Mouse (Mus musculus) forebrain, embryonic 15.5 days (tissue): Measurements from ENCODE around the gene Wnk1. TPM values are rescaled to one million over a fixed set of nuclear protein-coding genes. Genes with fewer than 3 reads are reported as not detected.
A peak's percentile ranks its signal among the peaks of the same experiment; 100 is the strongest.
"Not testable (repeated sequence)": the region's sequence is repeated elsewhere in the genome, so short reads cannot be mapped to it uniquely, and the experiment has no call there.

Source experiments
- ATAC-seq: fragments of 200-750 bp; cut with Nextera tagmentation; replicated peaks from 2 replicates; pipeline ENCODE4 v1.8.0; 2017; ENCODE audit warnings: mild to moderate bottlenecking, moderate TSS enrichment, moderate library complexity
- H3K27ac ChIP-seq: fragments of 300-500 bp; sonication (generic); replicated peaks from 2 replicates; pipeline ENCODE4 v1.5.1; 2015; ENCODE audit warnings: mild to moderate bottlenecking, inconsistent platforms
- H3K27me3 ChIP-seq: fragments of 300-500 bp; sonication (generic); 2 replicates; pipeline ENCODE4 v1.6.1; 2015; ENCODE audit warnings: inconsistent platforms
- H3K36me3 ChIP-seq: fragments of 300-500 bp; sonication (generic); 2 replicates; pipeline ENCODE4 v1.6.1; 2015; ENCODE audit warnings: mild to moderate bottlenecking, inconsistent platforms
- H3K4me1 ChIP-seq: fragments of 300-500 bp; sonication (generic); 2 replicates; pipeline ENCODE4 v1.6.1; 2015; ENCODE audit warnings: inconsistent platforms
- H3K4me2 ChIP-seq: fragments of 300-500 bp; sonication (generic); replicated peaks from 2 replicates; pipeline ENCODE4 v1.6.1; 2015; ENCODE audit warnings: mild to moderate bottlenecking, inconsistent platforms
- H3K4me3 ChIP-seq: fragments of 300-500 bp; sonication (generic); 2 replicates; pipeline ENCODE4 v1.5.1; 2015; ENCODE audit warnings: mild to moderate bottlenecking, inconsistent platforms
- H3K9ac ChIP-seq: fragments of 300-500 bp; sonication (generic); replicated peaks from 2 replicates; pipeline ENCODE4 v1.6.1; 2015; ENCODE audit warnings: mild to moderate bottlenecking, inconsistent platforms
- H3K9me3 ChIP-seq: fragments of 300-500 bp; sonication (generic); 2 replicates; pipeline ENCODE4 v1.6.1; 2016; ENCODE audit warnings: inconsistent platforms
- WGBS: fragments of 180-500 bp; shearing (Covaris S2); methylation state at CpG from one replicate; pipeline ENCODE4 v1.1.7; 2015; ENCODE audit warnings: mixed read lengths; 5-methylcytosine and 5-hydroxymethylcytosine counted together
- polyA plus RNA-seq: library from polyadenylated mRNA; unstranded; fragments of >200 nt; fragmentation: Nextera tagmentation; extraction: Ambion mirVana; gene quantifications from 2 replicates; pipeline ENCODE4 v1.2.1, GENCODE M21; 2015

The Wnk1 gene
- 55.2 and 56.5 TPM in 2 replicates for polyA plus RNA-seq

DNA sequence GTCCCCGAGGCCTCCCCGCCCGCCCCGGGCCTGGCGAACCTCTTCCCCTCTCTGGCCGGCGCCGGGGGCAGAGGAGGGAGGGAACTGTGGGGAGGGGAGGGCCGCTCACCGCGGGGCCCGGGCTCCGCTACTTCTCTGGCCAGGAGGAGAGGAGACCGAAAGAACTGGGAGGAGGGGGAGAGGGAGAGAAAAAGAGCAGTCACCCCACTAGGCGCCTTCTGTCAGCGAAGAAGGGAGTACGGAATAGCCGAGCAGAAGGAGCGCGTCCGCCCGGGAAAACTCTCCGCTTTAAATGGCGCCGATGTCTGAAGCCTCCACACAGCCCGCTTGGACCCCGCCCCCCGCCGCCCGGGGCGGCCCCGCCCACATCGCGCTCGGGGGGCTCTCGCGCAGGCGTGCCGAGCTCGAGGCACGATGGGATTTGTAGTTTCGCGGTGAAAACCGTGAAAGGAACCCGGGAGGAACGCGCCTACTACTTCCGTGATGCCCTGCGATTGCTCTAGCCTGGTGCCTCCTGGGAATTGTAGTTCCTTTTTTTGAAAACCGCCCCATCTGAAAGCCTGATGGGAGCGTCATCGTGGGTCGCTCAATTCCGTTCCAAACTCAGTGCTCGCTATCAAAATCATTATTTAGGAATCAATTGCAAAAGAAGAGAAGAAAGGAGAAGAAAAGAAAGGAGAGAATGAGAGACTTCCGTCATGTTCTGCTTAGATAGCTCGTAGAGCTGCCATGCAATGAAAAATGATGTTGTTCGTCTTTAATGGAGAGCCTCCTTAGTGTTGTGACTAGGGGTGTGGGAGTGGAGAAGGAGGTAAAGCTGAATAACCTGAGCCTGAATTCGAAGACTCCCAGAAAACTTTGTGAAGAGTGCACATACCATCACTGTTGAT is at the start of gene Wnk1:
Wnk1 (minus strand) TSS at position 307 of the 890 bp plus-strand sequence.
- peak within 1 kb of the TSS; percentile 79 for H3K4me3 ChIP-seq
- ATAC-seq: peak; percentile 95
- WGBS: under 1% methylated on average over 54 of the region's 59 CpGs
- H3K4me1 ChIP-seq: peaks cover 27% of the 10 kb centered on the region
- H3K9ac ChIP-seq: peak within 1 kb of the TSS; percentile 69
- no peaks in the 10 kb centered on the region for H3K27me3 ChIP-seq
- peak within 1 kb of the TSS; percentile 100 for H3K27ac ChIP-seq
- peak within 1 kb of the TSS; percentile 93 for H3K4me2 ChIP-seq
- H3K36me3 ChIP-seq: no peaks in the 10 kb centered on the region
- no peaks in the 10 kb centered on the region for H3K9me3 ChIP-seq

DNA sequence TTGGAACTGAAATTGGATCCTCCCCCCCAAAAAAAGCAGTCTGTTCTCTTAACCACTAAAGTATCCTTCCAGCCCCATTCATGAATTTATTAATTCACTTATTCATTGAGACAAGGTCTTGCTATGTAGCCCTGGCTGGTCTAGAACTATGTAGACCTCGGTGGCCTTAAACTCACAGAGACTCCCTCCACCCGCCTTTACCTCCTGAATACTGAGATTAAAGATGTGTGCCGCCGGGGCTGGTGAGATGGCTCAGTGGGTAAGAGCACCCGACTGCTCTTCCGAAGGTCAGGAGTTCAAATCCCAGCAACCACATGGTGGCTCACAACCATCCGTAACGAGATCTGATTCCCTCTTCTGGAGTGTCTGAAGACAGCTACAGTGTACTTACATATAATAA is 48.6 kb upstream of the Wnk1 start:
- not testable (repeated sequence) for H3K4me3 ChIP-seq, ATAC-seq
- WGBS: 95% methylated on average over 8 of the region's 8 CpGs

DNA sequence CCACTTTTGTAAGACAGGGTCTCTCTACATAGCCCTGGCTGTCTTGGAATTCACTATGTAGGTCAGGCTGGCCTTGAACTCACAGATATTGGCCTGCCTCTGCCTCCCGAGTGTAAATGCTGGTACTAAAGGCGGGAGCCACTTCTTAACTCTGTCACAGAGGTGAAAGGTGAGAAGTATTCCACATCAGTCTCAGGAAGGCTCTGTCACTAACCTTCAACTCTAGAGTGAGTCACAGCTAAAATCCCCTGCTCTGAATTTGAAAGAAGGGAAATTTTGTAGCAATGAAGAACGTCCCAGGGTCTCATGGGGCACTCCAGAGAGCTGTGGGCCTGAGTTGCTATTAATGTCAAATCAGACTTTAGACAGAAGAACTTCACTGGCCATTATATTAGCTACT is 47.4 kb upstream of the Wnk1 start:
- Histone ChIP-seq H3K4me2 (no peak overlapping the region), H3K9me3 (no peaks in the 10 kb centered on the region), H3K27me3 (no peaks in the 10 kb centered on the region), H3K27ac (no peak overlapping the region), H3K9ac (no peak overlapping the region), H3K36me3 (no peaks in the 10 kb centered on the region), H3K4me1 (no peaks in the 10 kb centered on the region), H3K4me3 (no peak overlapping the region)
- ATAC-seq: no peak
- 88% methylated on average over 3 of the region's 3 CpGs for WGBS

More for the DNA sequence above, 48.6 kb upstream of the Wnk1 start:
- H3K9ac ChIP-seq, H3K9me3 ChIP-seq, H3K4me1 ChIP-seq, H3K4me2 ChIP-seq, H3K27me3 ChIP-seq, H3K27ac ChIP-seq, H3K36me3 ChIP-seq: not testable (repeated sequence)

DNA sequence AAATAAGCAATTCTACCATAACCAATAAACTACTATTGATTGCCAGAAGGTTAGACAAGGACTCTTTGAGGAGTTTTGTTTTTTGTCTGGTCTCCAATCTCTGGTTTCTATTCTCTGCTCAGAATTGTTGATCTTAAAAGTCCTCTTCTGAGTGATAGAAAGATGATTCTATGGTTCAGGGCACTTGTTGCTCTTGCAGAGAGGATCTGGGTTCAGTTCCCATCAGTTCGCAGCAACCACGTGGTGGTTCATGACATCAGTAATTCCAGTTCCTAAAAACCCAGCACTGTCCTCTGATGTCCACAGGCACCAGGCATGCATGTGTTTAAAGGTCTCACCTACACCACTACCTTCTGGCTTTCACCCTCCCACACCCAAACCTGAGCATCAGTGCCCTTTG is 46.5 kb upstream of the Wnk1 start:
- Histone ChIP-seq H3K36me3 (no peaks in the 10 kb centered on the region), H3K27me3 (no peaks in the 10 kb centered on the region), H3K9me3 (no peaks in the 10 kb centered on the region), H3K4me1 (no peaks in the 10 kb centered on the region), H3K4me2 (no peak overlapping the region), H3K4me3 (no peak overlapping the region), H3K27ac (no peak overlapping the region), H3K9ac (no peak overlapping the region)
- WGBS: 92% methylated on average over 2 of the region's 2 CpGs
- ATAC-seq: no peak

DNA sequence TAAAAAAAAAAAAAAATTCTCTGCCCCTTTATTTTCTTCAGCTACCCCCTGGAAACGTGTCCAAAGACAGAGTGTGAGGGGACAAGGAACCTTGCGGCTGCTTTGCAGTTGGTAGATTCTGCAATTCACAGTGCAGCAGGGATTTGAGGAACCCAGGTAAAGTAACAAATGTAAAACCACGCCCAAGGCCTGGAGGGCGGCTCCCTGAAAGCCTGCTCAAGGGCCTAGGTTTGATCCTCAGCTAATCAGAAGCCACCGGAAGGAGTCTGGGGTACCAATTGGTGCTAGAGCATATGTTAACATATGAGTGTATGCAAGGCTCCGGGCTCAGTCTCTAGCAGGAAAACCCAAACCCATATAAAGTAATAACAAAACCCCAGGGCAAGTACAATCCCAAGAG is 45.0 kb upstream of the Wnk1 start:
- H3K4me1 ChIP-seq: no peaks in the 10 kb centered on the region
- H3K9ac ChIP-seq: no peak overlapping the region
- H3K4me3 ChIP-seq: no peak overlapping the region
- H3K36me3 ChIP-seq: no peaks in the 10 kb centered on the region
- H3K9me3 ChIP-seq: no peaks in the 10 kb centered on the region
- no peak for ATAC-seq
- H3K27me3 ChIP-seq: no peaks in the 10 kb centered on the region
- H3K4me2 ChIP-seq: no peak overlapping the region
- H3K27ac ChIP-seq: no peak overlapping the region
- WGBS: 79% methylated on average over 6 of the region's 6 CpGs

DNA sequence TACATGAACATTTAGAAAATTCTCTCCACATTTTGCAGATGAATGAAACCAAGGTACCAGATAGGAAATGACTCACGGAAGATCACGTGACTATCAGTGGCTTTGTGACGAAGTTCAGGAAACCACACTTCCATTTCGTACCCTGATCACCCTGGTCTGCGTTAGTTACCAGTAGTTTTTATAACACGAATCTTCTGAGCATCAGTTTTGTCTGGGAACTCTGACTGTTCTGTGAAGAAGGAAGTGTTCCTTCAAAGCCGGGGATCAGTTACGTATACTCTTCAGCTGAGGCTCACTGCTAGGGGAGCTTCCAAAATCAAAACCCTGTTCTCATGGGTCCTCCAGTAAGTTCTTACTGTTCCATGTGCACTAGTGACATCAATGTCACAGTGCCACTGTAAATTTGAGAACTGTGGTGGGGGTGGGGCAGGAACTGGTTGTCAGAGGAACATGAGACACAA is 44.5 kb upstream of the Wnk1 start:
- H3K4me3 ChIP-seq: no peak overlapping the region
- no peak overlapping the region for H3K9ac ChIP-seq
- H3K9me3 ChIP-seq: no peaks in the 10 kb centered on the region

DNA sequence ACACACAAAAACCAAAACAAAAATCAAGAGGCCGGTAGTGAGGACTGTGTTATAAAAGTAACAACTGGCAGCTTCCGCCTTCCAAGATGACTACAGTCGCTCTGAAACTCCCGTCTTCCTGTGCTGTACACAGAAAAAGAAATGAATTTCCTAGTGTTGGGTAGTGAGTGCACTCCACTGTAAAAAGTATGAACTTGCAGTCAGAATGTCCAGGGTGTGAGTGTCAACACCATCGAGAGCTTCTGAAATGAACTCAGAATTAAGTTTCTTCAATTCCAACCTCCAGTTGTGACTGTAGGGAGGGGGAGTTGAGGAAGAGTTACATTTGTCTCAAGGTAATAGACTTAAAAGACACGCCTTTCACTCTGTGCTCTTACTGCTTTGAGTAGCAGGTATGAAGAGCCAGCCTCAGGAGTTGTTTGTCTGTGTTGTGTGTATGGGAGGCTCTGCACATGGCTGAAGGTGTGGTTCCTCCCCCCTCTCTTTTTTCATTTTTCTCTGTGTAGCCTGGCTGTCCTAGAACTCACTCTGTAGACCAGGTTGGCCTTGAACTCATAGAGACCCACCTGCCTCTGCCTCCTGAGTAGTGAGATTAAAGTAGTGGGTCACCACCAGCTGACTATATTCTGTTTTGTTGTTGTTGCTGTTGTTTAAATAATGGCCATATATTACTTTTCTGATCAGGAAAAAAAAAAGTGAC is 43.9 kb upstream of the Wnk1 start:
- 90% methylated on average over 6 of the region's 6 CpGs for WGBS
- no peak overlapping the region for H3K4me2 ChIP-seq
- H3K9ac ChIP-seq: no peak overlapping the region
- no peaks in the 10 kb centered on the region for H3K4me1 ChIP-seq
- H3K9me3 ChIP-seq: no peaks in the 10 kb centered on the region
- no peaks in the 10 kb centered on the region for H3K27me3 ChIP-seq
- H3K4me3 ChIP-seq: no peak overlapping the region
- H3K36me3 ChIP-seq: no peaks in the 10 kb centered on the region
- ATAC-seq: no peak
- H3K27ac ChIP-seq: no peak overlapping the region

More for the DNA sequence above, 44.5 kb upstream of the Wnk1 start:
- no peak overlapping the region for H3K4me2 ChIP-seq
- no peaks in the 10 kb centered on the region for H3K36me3 ChIP-seq
- no peaks in the 10 kb centered on the region for H3K4me1 ChIP-seq
- no peak overlapping the region for H3K27ac ChIP-seq
- no peaks in the 10 kb centered on the region for H3K27me3 ChIP-seq
- ATAC-seq: no peak
- 92% methylated on average over 8 of the region's 8 CpGs for WGBS

DNA sequence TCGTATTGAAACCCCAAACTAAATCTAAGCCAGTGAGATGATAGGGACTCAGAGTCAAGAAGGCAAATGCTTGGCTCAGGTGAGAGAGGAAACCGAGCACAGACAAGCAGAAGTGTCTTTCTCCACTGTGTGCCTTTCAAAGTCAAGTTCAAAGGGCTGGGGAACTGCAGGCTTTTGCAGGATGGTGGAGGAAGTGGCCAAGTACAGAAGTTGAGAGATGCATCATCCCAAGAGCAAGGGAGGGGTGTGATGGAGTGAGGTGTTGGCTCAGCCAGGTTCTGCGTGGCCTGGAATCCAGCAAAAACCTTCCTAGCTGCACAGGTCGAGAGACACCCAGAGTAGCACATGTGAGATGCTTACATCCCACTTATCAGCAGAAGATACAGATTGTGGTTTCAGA is 43.0 kb upstream of the Wnk1 start:
- Histone ChIP-seq H3K36me3 (no peaks in the 10 kb centered on the region), H3K27me3 (no peaks in the 10 kb centered on the region), H3K4me1 (no peaks in the 10 kb centered on the region), H3K9me3 (no peaks in the 10 kb centered on the region), H3K4me3 (no peak overlapping the region), H3K27ac (no peak overlapping the region), H3K9ac (no peak overlapping the region), H3K4me2 (no peak overlapping the region)
- ATAC-seq: no peak
- WGBS: 82% methylated on average over 4 of the region's 4 CpGs

DNA sequence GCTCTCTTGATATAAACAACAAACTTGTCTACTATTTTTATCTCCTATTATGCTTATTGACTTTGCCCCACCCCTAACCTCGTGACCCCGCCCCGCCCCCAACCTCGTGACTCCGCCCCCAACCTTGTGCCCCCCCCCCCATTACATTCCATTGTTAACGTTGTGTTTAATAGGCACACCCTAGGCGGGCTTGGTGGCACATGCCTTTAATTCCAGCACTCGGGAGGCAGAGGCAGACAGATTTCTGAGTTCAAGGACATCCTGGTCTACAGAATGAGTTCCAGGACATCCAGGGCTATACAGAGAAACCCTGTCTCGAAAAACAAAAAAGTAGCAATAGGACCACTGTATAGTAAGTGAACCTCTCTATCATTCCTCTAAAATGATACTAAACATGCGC is 41.1 kb upstream of the Wnk1 start:
- Histone ChIP-seq H3K9me3 (no peaks in the 10 kb centered on the region), H3K4me3 (no peak overlapping the region), H3K27ac (no peak overlapping the region), H3K4me1 (no peaks in the 10 kb centered on the region), H3K27me3 (no peaks in the 10 kb centered on the region), H3K9ac (no peak overlapping the region), H3K4me2 (no peak overlapping the region), H3K36me3 (no peaks in the 10 kb centered on the region)
- no peak for ATAC-seq
- 91% methylated on average over 10 of the region's 10 CpGs for WGBS

DNA sequence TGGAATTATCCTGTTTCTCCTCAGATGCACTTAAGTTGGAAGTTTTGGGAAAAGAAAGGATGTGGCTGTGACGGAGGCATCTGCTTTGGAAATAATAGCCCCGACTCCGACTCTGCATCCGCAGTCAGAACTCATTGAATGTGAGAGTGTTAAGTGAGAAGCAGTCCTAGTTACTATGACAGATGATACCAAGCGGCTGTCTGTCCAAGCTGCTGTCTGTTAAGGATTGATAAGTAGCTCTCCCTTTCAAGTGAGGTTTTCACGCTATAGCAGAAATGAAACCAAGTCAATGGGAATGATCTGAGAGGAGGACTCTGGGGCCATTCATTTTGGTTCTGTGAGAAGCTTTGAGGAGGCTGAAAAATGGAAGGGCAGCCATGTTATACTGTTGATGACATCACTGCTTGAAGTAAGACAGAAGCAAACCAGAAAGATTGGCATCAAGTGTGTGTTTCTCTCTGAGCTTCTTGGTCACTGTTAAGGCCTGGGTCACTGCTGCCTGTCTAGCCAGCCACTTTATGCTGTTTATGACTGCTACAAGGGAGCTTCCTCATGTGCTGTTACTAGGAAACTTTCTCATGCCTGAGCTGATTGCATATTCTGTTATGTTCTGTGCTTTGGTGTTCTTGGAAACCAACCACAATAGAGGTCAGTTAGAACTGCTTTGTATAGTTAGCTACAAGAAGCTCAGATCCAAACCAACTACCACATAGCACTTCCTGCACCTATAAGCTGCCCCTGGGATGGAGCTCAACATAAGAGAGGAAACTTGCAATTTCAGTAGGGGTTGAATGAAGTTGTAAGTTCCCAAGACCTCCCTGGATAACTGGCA is 38.4 kb upstream of the Wnk1 start:
- Histone ChIP-seq H3K36me3 (no peaks in the 10 kb centered on the region), H3K4me3 (no peak overlapping the region), H3K27ac (no peak overlapping the region), H3K4me2 (no peak overlapping the region), H3K4me1 (no peaks in the 10 kb centered on the region), H3K9me3 (no peaks in the 10 kb centered on the region), H3K27me3 (no peaks in the 10 kb centered on the region), H3K9ac (no peak overlapping the region)
- 88% methylated on average over 6 of the region's 6 CpGs for WGBS
- no peak for ATAC-seq

DNA sequence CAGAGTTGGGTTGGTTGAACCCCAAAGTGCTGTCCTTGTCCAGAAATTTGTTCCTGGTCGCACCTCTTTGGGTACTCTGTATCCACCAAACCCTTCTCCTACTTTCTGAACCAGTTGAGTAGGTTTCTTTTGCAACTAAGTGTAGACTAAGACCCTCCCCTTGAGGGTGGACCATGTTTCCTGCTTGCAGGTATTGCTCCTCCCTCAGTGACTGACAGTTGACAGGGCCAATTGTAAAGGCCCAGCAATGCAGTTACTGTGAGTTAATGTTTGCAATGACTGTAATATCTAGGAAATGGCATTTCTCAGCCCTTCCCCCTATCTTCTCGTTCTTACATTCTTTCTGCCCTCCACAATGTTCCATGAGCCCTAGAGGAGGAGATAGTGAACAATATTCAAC is 34.2 kb upstream of the Wnk1 start:
- Histone ChIP-seq H3K4me3 (no peak overlapping the region), H3K27me3 (no peaks in the 10 kb centered on the region), H3K9ac (no peak overlapping the region), H3K9me3 (no peaks in the 10 kb centered on the region), H3K4me1 (no peaks in the 10 kb centered on the region), H3K27ac (no peak overlapping the region), H3K36me3 (no peaks in the 10 kb centered on the region), H3K4me2 (no peak overlapping the region)
- no peak for ATAC-seq
- 69% methylated on average over 2 of the region's 2 CpGs for WGBS

DNA sequence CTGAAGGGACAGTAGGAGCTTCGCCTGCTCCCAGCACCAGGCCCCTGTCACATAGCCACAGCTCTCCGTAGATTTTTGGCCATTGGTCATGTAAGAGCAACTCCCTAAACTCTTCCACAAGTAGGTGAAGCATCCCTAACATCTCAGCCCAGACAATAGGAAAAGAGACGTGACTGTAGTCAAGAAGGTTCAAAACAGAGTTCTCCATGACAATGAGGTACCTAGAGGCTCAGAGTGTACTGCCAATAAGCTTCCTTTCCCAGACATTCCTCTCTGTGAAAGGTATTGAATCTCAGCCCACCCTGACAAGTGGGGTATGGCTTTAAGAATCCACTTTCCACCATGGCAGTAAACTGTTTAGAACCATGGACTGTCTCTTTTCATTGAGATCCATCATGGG is 31.1 kb upstream of the Wnk1 start:
- H3K27ac ChIP-seq: no peak overlapping the region
- no peak for ATAC-seq
- H3K9me3 ChIP-seq: no peaks in the 10 kb centered on the region
- no peaks in the 10 kb centered on the region for H3K27me3 ChIP-seq
- no peak overlapping the region for H3K4me3 ChIP-seq
- no peaks in the 10 kb centered on the region for H3K36me3 ChIP-seq
- no peak overlapping the region for H3K9ac ChIP-seq
- no peak overlapping the region for H3K4me2 ChIP-seq
- no peaks in the 10 kb centered on the region for H3K4me1 ChIP-seq
- WGBS: 77% methylated on average over 3 of the region's 3 CpGs
